Mouse (Mus musculus): ENCODE results near the gene Unc5cl. TPM values are rescaled to one million over a fixed set of nuclear protein-coding genes. Genes with fewer than 3 reads are reported as not detected.

The Unc5cl gene
- polyA plus RNA-seq, 1 experiment from 2014 or later, result 0.34 TPM

- Histone ChIP-seq H3K9me3 (replicated peaks; ENCODE audit: control insufficient read depth, low read length) (no peaks in the 10 kb centered on the region), H3K36me3 (replicated peaks; ENCODE audit: control insufficient read depth, insufficient read depth, low read depth, low read length) (no peaks in the 10 kb centered on the region), H3K9ac (replicated peaks; ENCODE audit: low read length) (no peak overlapping the region), H3K4me2 (ENCODE audit: low read depth, low read length) (no peak overlapping the region), H3K27me3 (ENCODE audit: control insufficient read depth, insufficient read depth, low read length) (no peaks in the 10 kb centered on the region), H3K27ac (replicated peaks; ENCODE audit: low read depth, low read length) (no peak overlapping the region), H3K4me3 (ENCODE audit: low read depth, low read length) (no peak overlapping the region), H3K4me1 (ENCODE audit: control insufficient read depth, insufficient read depth, low read length) (no peaks in the 10 kb centered on the region)
- ATAC-seq (replicated peaks; ENCODE audit: insufficient number of reproducible peaks, low FRiP score, low TSS enrichment, low read depth) (no peak), DNase-seq (ENCODE audit: low spot score) (no peak)
- 60% methylated on average over 6 of the region's 7 CpGs for WGBS
These were observed 38.9 kb downstream of the Unc5cl start for GRCm38 (mm10) chr17:48493582-48493981.

DNA sequence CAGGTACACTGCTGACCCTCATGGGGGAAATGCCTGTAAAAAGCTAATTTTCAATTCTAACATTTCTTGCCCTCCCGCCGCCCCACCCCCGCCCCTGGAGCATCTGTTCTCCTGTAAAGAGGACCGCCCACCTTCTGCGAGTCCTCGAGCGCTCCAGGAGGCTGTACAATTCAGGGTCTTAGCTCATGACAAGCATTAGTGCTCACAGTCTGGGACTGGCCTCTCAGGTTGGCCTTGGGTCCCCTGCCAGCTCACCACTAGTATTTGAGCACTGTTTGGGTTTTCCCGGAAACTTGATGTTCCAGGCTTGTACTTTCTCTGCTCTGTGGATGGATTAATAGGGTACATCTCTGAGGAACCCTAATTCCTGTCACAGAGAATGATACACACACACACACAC, 39.3 kb downstream of the Unc5cl start:
- no peaks in the 10 kb centered on the region for H3K27me3 ChIP-seq (ENCODE audit: control insufficient read depth, insufficient read depth, low read length)
- no peak overlapping the region for H3K4me2 ChIP-seq (ENCODE audit: low read depth, low read length)
- H3K9ac ChIP-seq (replicated peaks; ENCODE audit: low read length), result no peak overlapping the region
- no peak for DNase-seq (ENCODE audit: low spot score)
- H3K27ac ChIP-seq (replicated peaks; ENCODE audit: low read depth, low read length), result no peak overlapping the region
- 50% methylated on average over 8 of the region's 8 CpGs for WGBS
- H3K4me1 ChIP-seq (ENCODE audit: control insufficient read depth, insufficient read depth, low read length), result no peaks in the 10 kb centered on the region
- H3K9me3 ChIP-seq (replicated peaks; ENCODE audit: control insufficient read depth, low read length), result no peaks in the 10 kb centered on the region
- H3K4me3 ChIP-seq (ENCODE audit: low read depth, low read length), result no peak overlapping the region
- no peaks in the 10 kb centered on the region for H3K36me3 ChIP-seq (replicated peaks; ENCODE audit: control insufficient read depth, insufficient read depth, low read depth, low read length)
- no peak for ATAC-seq (replicated peaks; ENCODE audit: insufficient number of reproducible peaks, low FRiP score, low TSS enrichment, low read depth)

DNA sequence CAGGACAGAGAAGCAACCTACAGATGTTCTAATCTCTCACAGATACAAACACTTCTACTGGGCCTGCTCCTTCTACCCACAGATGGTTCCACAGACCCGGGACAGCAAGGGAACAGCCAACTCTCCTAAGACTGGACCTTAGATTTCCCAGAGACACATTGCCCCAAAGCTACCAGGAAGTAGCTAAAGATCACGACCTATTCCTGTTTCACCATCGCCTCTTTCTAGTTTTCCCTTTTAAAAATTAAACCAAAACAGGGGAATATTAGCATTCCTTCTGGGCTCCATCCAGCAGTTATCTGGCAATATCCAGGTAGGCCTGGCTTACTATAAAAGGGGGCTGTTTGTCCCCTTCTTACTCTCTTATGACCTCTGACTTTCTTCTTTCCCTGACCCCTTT, 43.3 kb downstream of the Unc5cl start:
- no peaks in the 10 kb centered on the region for H3K36me3 ChIP-seq (replicated peaks; ENCODE audit: control insufficient read depth, insufficient read depth, low read depth, low read length)
- no peaks in the 10 kb centered on the region for H3K4me1 ChIP-seq (ENCODE audit: control insufficient read depth, insufficient read depth, low read length)
- no peaks in the 10 kb centered on the region for H3K9me3 ChIP-seq (replicated peaks; ENCODE audit: control insufficient read depth, low read length)
- H3K4me3 ChIP-seq (ENCODE audit: low read depth, low read length), result no peak overlapping the region
- H3K27me3 ChIP-seq (ENCODE audit: control insufficient read depth, insufficient read depth, low read length), result no peaks in the 10 kb centered on the region
- DNase-seq (ENCODE audit: low spot score) (no peak), ATAC-seq (replicated peaks; ENCODE audit: insufficient number of reproducible peaks, low FRiP score, low TSS enrichment, low read depth) (no peak)
- no peak overlapping the region for H3K4me2 ChIP-seq (ENCODE audit: low read depth, low read length)
- no peak overlapping the region for H3K9ac ChIP-seq (replicated peaks; ENCODE audit: low read length)
- no peak overlapping the region for H3K27ac ChIP-seq (replicated peaks; ENCODE audit: low read depth, low read length)
- 76% methylated on average over 3 of the region's 3 CpGs for WGBS

- DNase-seq (ENCODE audit: low spot score), result no peak
- no peaks in the 10 kb centered on the region for H3K4me1 ChIP-seq (ENCODE audit: control insufficient read depth, insufficient read depth, low read length)
- no peaks in the 10 kb centered on the region for H3K9me3 ChIP-seq (replicated peaks; ENCODE audit: control insufficient read depth, low read length)
- no peaks in the 10 kb centered on the region for H3K36me3 ChIP-seq (replicated peaks; ENCODE audit: control insufficient read depth, insufficient read depth, low read depth, low read length)
- H3K4me2 ChIP-seq (ENCODE audit: low read depth, low read length), result no peak overlapping the region
- ATAC-seq (replicated peaks; ENCODE audit: insufficient number of reproducible peaks, low FRiP score, low TSS enrichment, low read depth), result no peak
- no peaks in the 10 kb centered on the region for H3K27me3 ChIP-seq (ENCODE audit: control insufficient read depth, insufficient read depth, low read length)
- 82% methylated on average over 7 of the region's 7 CpGs for WGBS
- no peak overlapping the region for H3K27ac ChIP-seq (replicated peaks; ENCODE audit: low read depth, low read length)
- no peak overlapping the region for H3K9ac ChIP-seq (replicated peaks; ENCODE audit: low read length)
- H3K4me3 ChIP-seq (ENCODE audit: low read depth, low read length), result no peak overlapping the region
These were observed 46.2 kb downstream of the Unc5cl start for GRCm38 (mm10) chr17:48500846-48501445.

GRCm38 (mm10) chr17:48505006-48505405, 50.3 kb downstream of the Unc5cl start:
- Histone ChIP-seq H3K27ac (replicated peaks; ENCODE audit: low read depth, low read length) (no peak overlapping the region), H3K27me3 (ENCODE audit: control insufficient read depth, insufficient read depth, low read length) (no peaks in the 10 kb centered on the region), H3K4me3 (ENCODE audit: low read depth, low read length) (no peak overlapping the region), H3K4me1 (ENCODE audit: control insufficient read depth, insufficient read depth, low read length) (no peaks in the 10 kb centered on the region), H3K9ac (replicated peaks; ENCODE audit: low read length) (no peak overlapping the region), H3K36me3 (replicated peaks; ENCODE audit: control insufficient read depth, insufficient read depth, low read depth, low read length) (no peaks in the 10 kb centered on the region), H3K9me3 (replicated peaks; ENCODE audit: control insufficient read depth, low read length) (no peaks in the 10 kb centered on the region), H3K4me2 (ENCODE audit: low read depth, low read length) (no peak overlapping the region)
- DNase-seq (ENCODE audit: low spot score), result peak; percentile 2
- no peak for ATAC-seq (replicated peaks; ENCODE audit: insufficient number of reproducible peaks, low FRiP score, low TSS enrichment, low read depth)
- 14% methylated on average over 3 of the region's 3 CpGs for WGBS

GRCm38 (mm10) chr17:48506986-48507385, 52.3 kb downstream of the Unc5cl start:
- no peaks in the 10 kb centered on the region for H3K9me3 ChIP-seq (replicated peaks; ENCODE audit: control insufficient read depth, low read length)
- ATAC-seq (replicated peaks; ENCODE audit: insufficient number of reproducible peaks, low FRiP score, low TSS enrichment, low read depth) (no peak), DNase-seq (ENCODE audit: low spot score) (no peak)
- no peak overlapping the region for H3K4me2 ChIP-seq (ENCODE audit: low read depth, low read length)
- H3K27me3 ChIP-seq (ENCODE audit: control insufficient read depth, insufficient read depth, low read length), result no peaks in the 10 kb centered on the region
- no peak overlapping the region for H3K4me3 ChIP-seq (ENCODE audit: low read depth, low read length)
- no peaks in the 10 kb centered on the region for H3K4me1 ChIP-seq (ENCODE audit: control insufficient read depth, insufficient read depth, low read length)
- WGBS, result 38% methylated on average over 4 of the region's 4 CpGs
- H3K9ac ChIP-seq (replicated peaks; ENCODE audit: low read length), result no peak overlapping the region
- no peaks in the 10 kb centered on the region for H3K36me3 ChIP-seq (replicated peaks; ENCODE audit: control insufficient read depth, insufficient read depth, low read depth, low read length)
- no peak overlapping the region for H3K27ac ChIP-seq (replicated peaks; ENCODE audit: low read depth, low read length)

- WGBS, result 79% methylated on average over 4 of the region's 4 CpGs
- no peak for ATAC-seq (replicated peaks; ENCODE audit: insufficient number of reproducible peaks, low FRiP score, low TSS enrichment, low read depth)
- no peaks in the 10 kb centered on the region for H3K9me3 ChIP-seq (replicated peaks; ENCODE audit: control insufficient read depth, low read length)
These were observed 54.9 kb downstream of the Unc5cl start for GRCm38 (mm10) chr17:48509596-48509995.

DNA sequence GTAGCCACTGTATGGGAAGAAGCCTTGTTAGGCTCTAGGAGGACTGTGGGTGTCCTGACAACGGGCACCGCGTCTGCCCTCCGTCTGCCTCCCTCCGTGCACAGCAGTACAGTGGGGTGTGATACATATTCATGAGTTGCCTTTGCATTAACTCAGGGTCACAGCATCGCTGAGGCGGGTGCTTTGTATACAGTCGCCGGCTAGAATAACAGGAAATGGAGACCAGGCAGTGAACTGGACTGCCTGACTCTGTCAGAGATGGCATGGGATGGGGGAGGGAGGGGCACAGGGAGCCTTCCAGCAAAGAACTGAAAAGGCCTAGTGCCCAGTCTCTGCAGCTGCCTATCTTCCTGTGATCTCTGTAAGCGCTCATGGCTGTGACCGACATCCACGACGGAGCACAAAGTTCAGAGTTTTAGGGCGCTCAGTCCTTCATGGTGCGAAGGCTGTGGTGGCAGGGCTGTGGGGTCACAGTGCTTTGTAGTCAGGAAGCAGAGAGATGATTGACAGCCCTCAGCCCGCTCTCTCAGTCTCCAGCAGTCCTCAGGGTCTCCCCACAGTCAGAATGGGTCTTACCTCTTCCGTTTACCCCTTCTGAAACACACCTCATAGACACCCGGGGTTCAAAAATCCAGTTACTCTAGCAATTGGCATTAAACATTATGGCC, 58.0 kb downstream of the Unc5cl start:
- DNase-seq (ENCODE audit: low spot score) (peak; percentile 37), ATAC-seq (replicated peaks; ENCODE audit: insufficient number of reproducible peaks, low FRiP score, low TSS enrichment, low read depth) (peak; percentile 92)
- H3K4me1 ChIP-seq (ENCODE audit: control insufficient read depth, insufficient read depth, low read length), result no peaks in the 10 kb centered on the region; the same call in 1 of the 2 replicates
- 34% methylated on average over 18 of the region's 18 CpGs for WGBS
- no peaks in the 10 kb centered on the region for H3K9me3 ChIP-seq (replicated peaks; ENCODE audit: control insufficient read depth, low read length)
- no peaks in the 10 kb centered on the region for H3K27me3 ChIP-seq (ENCODE audit: control insufficient read depth, insufficient read depth, low read length)
- no peaks in the 10 kb centered on the region for H3K36me3 ChIP-seq (replicated peaks; ENCODE audit: control insufficient read depth, insufficient read depth, low read depth, low read length)
- H3K4me3 ChIP-seq (ENCODE audit: low read depth, low read length), result no peak overlapping the region
- no peak overlapping the region for H3K9ac ChIP-seq (replicated peaks; ENCODE audit: low read length)
- H3K4me2 ChIP-seq (ENCODE audit: low read depth, low read length), result no peak overlapping the region
- H3K27ac ChIP-seq (replicated peaks; ENCODE audit: low read depth, low read length), result no peak overlapping the region

More at GRCm38 (mm10) chr17:48509596-48509995, 54.9 kb downstream of the Unc5cl start:
- Histone ChIP-seq H3K36me3 (replicated peaks; ENCODE audit: control insufficient read depth, insufficient read depth, low read depth, low read length) (no peaks in the 10 kb centered on the region), H3K27me3 (ENCODE audit: control insufficient read depth, insufficient read depth, low read length) (no peaks in the 10 kb centered on the region), H3K4me2 (ENCODE audit: low read depth, low read length) (no peak overlapping the region), H3K4me1 (ENCODE audit: control insufficient read depth, insufficient read depth, low read length) (no peaks in the 10 kb centered on the region; the same call in 1 of the 2 replicates), H3K4me3 (ENCODE audit: low read depth, low read length) (no peak overlapping the region), H3K27ac (replicated peaks; ENCODE audit: low read depth, low read length) (no peak overlapping the region), H3K9ac (replicated peaks; ENCODE audit: low read length) (no peak overlapping the region)
- no peak for DNase-seq (ENCODE audit: low spot score)

All from embryonic facial prominence, embryonic 11.5 days (tissue).